Mouse (Mus musculus) ES-Bruce4 (cell line): ENCODE measurements around the gene Nudt5.

Experiments
- CTCF ChIP-seq: IDR thresholded peaks from one replicate; pipeline ENCODE4 v1.8.1; 2011; ENCODE audit warnings: low read depth, low read length
- EP300 ChIP-seq: IDR thresholded peaks from 2 replicates; pipeline ENCODE4 v1.6.1; 2011; ENCODE audit warnings: low read depth, low read length; ENCODE audit not compliant: insufficient read depth
- POLR2A ChIP-seq: IDR thresholded peaks from one replicate; pipeline ENCODE4 v1.8.1; 2011; ENCODE audit warnings: low read length; ENCODE audit not compliant: insufficient read depth

DNA sequence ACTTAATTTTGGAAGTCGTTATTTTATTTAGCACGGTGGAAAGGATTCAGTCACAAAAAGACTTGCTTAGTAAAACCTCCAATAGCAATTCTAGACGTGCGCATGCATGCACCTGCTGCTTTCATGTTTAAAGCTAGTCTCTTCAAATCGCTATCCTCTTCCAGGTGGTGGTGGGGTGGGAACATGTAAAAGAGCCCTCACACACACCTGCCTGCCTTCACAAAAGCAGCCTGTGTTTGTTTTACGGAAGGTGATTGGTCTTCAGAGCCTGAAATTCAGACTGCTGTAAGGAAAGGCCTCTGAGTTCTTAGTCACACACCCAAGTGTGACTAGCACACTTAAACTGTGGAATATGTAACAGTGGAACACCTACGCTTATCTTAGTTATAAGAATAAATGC is 39.6 kb upstream of the Nudt5 start:
- no peak for TF ChIP-seq EP300
- no peak for TF ChIP-seq CTCF
- TF ChIP-seq POLR2A, result no peak
